Mouse (Mus musculus) megakaryocyte, embryonic 14.5 days (primary cell): Measurements from ENCODE around the gene Kcna2.

Source experiments
- FLI1 ChIP-seq: IDR thresholded peaks from 2 replicates; pipeline ENCODE4 v1.6.1; 2012; ENCODE audit warnings: low read length, inconsistent platforms, mixed read lengths
- GATA1 ChIP-seq: IDR thresholded peaks from 3 replicates; pipeline ENCODE4 v1.6.1; 2012; ENCODE audit warnings: mixed read lengths, low read length, inconsistent platforms, borderline replicate concordance

DNA sequence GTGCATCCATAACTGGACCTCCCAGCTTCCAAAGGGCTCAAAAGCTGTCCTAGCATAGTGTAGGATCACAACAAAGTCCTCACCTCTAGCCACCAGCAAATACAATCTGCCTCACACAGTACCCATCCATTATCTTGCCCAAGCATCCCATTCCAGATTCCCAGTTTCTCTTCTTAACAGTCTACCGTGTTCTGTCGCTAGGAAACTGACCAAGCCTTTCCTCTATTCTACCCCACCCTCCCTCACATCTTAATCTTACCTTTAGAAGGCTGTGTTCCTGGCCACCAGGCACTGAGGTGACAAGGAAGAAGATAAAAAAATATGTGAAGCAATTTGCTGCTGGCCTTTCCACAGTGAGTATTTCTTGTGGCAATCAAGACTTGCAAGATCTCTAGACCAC is 14.8 kb downstream of the Kcna2 start:
- TF ChIP-seq GATA1 (no peak), FLI1 (no peak)
